Mouse (Mus musculus) spleen, postnatal 10 days (tissue): ENCODE data around the gene Stn1.
A peak's percentile ranks its signal among the peaks of the same experiment; 100 is the strongest.

Source experiments
- DNase-seq, 2 experiments: peaks; one replicate each; pipeline ENCODE4 v3.0.0; 2021 to 2022; ENCODE audit warnings: low spot score in 2 of 2

The Stn1 gene

DNA sequence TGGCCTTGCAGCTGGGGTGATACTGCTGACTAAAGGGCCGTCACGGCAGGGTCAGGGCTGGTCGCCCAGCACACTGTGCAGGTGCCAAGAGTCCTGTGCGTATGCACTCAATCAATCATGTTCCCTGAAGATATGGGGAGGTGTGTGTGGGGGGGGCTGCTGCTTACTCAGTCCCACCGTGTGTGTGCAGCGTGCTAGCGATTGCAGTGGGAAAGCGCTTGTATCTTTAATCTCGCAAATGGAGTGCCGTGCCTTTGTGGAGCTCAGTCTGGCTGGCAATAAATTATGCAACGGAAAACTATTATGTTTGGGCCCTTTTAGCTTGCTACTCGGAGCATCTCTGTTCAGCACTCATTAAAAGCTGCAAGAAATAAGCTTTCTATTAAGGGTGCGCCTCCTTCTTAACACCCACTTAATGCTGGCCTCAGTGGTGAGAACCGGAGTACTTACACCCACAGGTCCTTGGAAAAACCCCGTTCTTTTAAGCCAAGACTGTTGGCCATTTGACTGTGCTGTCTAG lies 64.4 kb downstream of the Stn1 start:
- no peak for DNase-seq

GRCm38 (mm10) chr19:47471808-47472207 lies 65.5 kb downstream of the Stn1 start:
- DNase-seq, result no peak

GRCm38 (mm10) chr19:47468750-47469149 lies 68.6 kb downstream of the Stn1 start:
- no peak for DNase-seq

DNA sequence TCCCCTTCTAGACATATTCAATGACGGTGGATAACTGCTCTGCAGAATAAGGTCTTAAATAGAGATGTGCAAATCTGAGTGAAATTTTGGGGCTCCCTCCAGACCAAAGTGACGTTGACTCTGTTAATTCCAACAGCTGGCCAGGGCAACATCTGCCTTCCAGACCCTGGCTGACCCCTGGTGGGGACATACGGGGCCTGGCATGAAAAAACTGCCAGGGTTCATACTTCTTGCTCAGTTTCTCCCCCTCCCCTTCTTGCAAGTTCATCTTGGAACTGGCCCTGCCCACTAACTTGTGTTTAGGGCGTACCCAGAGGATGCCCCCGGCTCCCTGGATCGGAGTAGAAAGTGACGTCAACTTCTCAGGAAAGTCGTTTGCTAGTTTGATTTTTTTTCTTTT lies 70.5 kb downstream of the Stn1 start:
- DNase-seq, result no peak

GRCm38 (mm10) chr19:47465467-47465866 lies 71.8 kb downstream of the Stn1 start:
- no peak for DNase-seq

DNA sequence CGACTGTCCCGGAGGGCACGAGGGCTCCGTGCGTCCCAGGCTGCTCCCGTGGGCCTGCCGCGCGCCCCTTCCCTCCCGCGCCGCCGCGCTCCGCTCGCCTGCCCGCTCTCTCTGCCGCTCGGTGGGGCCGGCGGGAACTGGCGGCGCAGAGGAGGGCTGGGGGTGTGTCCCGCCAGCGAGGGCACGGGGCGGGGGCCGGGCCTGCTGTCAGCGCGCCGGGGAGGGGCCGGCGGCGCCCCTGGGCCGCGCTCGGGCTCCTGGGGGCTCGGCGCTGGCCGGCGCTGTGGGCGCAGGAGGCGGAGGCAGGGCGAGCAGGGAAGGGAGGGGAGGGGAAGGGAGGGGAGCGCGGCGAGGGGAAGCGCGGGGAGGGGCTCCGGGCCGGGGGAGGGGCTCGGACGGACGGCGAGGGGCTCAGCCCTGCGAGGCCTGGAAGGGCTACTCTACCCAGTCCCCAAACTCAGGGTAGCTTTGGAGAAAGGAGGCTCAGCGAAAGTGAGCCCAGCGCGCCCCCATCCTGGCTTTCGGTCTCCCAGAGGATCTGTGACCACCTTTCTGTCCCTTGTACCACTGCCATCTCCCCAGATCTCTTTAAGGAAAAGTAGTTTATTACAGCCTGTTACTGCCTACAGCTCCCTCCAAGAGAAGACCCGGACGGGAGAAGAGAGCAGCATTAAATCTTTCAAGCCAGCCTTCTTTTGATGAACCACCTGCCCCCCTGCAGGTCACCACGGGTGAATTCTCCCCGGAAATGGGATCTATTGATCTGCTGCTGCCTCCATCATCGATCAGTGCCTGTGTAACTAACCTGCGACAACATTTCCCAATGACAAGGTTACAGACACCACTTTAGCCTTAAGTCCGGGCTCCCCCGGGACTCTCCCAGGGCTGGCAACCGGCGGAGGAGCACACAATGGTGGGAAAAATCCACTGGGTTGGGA lies 72.7 kb downstream of the Stn1 start, which contains the start of gene Sh3pxd2a:
Gene Sh3pxd2a (minus strand): TSS at position 98 of the 938 bp plus-strand sequence.
- DNase-seq, result no peak

GRCm38 (mm10) chr19:47463636-47464303 lies 73.5 kb downstream of the Stn1 start:
- DNase-seq, result peak; percentile 80 to 93

GRCm38 (mm10) chr19:47463206-47463605 lies 74.1 kb downstream of the Stn1 start:
- peak in 1 of 2 experiments; percentile 48 for DNase-seq

DNA sequence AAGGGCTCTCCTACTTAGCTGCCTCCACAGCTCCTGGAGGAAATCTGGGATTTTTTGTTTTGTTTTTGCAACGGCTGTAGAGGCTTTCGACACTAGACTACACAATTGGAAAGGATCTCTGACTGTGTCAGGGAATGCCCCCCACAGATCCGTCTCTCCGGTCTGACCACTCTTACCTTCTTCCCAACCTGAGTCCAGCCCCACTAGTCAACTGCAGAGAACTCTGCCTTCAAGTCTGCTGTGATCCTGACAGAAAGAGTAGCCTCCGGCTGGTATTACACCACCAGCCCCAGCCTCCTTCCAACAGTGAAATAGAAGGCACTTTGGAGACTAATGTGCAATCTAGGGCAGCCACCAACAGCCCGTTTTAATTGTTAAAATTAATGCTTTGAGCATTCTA lies 74.6 kb downstream of the Stn1 start:
- DNase-seq, result no peak

DNA sequence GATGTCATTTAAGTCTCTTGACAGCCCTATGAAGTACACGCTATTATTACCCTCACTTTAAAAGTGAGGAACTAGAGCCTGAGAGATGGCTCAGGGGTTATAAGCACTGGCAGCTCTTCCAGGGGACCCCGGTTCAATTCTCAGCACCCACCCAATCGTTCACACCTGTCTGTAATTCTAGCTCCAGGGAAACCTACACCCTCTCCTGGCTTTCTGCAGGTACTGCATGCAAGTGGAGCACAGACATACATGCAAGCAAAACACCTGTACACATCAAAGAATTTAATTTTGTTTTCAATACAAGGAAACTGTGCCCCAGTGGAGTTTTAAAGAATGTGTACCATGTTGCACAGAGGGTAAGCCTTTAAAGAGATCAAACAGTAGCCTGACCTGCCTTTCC lies 75.5 kb downstream of the Stn1 start:
- DNase-seq, result no peak

DNA sequence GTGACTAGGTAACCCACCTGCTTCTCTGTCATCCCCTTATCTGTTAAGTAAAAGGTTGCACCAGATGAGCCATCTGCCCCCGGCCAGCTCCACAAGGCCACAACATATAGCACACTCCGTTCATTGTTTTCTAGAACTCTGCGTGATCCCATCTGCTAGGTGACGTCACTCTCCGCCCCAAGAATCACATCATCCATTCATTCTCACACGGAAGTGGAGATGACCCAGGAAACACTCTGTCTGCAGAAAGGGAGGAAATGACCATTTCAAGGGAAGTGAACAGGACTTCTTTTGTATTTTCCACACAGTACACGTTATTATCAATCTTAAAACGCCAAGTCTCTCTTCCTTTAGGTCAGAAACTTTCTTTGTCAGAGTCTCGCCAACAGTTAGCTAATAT lies 75.9 kb downstream of the Stn1 start:
- no peak for DNase-seq

- DNase-seq, result no peak
Observed at GRCm38 (mm10) chr19:47460120-47460960, 77.0 kb downstream of the Stn1 start.

DNA sequence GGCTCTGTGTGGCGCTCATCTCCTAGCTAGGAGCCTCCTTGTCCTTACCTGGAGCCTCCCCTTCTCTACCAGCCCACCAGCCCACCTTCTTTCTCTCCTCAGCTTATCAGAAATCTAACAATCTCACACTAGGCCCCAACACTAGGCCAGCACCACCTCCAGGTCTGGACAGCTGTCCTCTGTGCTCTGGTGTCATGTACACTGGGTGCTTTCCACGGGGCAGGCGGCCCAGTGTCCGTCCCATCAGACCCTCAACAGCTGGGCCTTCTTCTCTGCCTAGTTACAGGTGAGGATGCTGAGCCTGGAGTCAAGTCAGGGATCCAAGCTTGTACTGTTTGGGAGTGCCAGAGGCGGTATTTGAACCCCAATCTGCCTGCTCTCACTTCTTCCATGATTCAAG lies 78.1 kb downstream of the Stn1 start:
- DNase-seq, result no peak

GRCm38 (mm10) chr19:47458504-47459161 lies 78.7 kb downstream of the Stn1 start:
- DNase-seq, result no peak

DNA sequence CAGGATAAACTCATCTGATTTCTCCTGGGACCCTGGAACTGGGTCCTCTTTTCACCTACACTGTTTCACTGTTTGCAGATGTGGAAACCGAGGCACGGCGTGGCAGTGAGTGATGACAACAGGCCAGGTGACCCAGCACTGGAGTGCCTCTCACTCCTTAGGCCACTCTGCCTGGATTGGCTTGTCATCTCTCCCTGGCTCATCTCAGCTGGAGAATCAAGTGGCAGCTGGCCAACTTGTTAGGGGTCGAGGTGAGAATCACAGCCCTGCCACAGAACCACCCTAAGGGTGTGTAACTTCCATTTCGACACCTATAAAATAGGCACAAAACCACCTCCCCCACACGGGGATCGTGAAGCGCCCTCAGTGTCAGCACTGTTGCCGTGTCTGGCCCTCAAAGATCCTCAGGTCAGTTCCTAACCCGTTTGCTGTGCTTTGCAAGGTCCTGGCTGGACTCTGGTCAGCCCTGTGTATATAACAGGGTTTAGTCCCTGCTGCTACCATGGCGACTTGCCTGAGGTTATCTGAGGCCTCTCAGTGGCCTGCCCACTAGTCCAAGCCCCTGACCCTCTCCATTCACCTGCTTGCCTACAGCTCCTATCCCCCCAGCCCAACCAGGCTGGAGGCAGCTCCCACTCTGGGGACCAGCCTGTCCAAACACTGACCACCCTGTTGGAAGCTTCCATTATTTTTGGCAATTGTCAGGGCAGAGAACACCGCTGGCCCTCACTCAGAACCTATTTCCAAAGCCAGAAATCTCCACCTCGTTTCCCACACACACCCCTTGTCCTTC lies 79.4 kb downstream of the Stn1 start:
- no peak for DNase-seq

DNA sequence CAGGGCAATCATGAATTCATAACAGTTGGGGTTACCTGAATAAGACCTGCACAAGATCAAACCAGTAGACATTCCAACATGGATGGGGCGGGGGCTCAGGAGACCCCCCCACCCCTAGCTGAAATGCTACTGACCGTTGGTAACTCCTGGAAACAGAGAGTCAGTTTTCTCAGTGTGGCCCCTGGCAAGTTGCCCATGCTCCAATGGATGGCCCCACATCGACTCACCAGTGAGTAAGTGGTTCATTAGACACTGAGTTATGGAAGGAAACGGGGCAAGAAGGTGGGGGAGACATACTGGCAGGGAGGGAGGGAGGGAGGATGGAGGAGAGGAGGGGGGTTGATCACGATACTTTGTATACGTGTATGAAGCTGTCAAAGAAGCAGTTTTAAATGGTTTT lies 81.3 kb downstream of the Stn1 start:
- no peak for DNase-seq

GRCm38 (mm10) chr19:47455001-47455755 lies 82.1 kb downstream of the Stn1 start:
- no peak for DNase-seq

DNA sequence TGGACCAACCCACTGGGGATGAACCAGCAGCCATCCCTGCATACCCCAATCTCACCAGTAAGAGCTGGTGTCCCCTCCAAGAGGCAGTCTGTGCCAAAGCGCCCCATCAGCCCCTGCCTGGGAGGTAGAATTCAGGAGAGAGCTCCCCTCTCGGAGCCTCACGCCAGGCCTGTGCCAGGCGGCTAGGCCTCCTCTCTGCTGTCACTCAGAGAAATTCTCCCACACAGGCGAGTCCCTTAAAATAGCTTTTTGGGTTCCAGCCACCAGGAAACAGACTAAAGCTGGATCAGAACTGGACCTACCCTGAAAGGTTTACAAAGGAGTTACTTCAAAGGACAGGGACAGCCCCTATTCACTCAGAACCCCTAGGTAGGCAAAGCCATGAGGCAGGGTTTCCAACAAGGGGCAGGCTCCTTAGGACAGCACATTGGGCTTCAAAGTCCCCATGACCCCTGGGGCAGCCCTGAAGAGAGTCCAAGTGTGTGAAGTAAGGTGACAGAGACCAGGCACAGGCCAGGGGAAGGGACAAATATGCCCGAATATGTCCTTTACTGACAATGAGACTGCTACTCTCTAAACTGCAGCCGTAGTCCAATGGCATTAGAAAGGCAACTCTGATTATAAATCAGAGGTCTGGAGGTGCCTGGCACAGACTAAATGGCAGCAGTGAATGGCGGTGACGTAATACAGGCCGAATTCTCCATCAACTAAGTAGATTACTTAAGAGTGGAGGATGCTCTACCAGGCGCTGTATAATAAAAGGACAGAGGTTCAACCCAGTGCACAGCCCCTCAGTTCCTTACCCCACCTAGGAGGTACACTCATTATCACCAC lies 82.9 kb downstream of the Stn1 start:
- DNase-seq, result peak in 1 of 2 experiments; percentile 7

DNA sequence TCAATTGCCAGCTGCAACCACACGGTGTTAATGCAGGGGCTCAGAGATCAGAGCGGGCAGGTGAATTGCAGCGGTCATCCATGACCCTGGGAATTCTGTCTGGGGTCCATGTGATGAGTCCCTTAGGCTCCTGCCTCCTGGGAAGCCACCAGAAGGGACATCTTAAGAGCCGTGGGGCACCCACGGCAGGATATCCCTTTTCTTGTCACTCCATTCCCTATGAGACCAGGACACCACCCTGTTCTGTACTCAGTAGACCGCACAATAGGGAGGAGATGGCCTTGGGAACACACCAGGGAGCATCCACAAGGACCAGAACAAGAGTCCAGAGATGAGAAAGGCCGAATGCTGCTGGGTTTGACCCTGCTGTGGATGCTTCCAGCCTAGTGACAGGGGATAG lies 84.0 kb downstream of the Stn1 start:
- no peak for DNase-seq
